Mouse (Mus musculus) adrenal gland, postnatal 4 days (tissue): ENCODE results near the gene Zfp316. TPM values are rescaled to one million over a fixed set of nuclear protein-coding genes. Genes with fewer than 3 reads are reported as not detected.

ENCODE experiments used
- DNase-seq, 2 experiments: peaks; one replicate each; pipeline ENCODE4 v3.0.0; 2021 to 2022; ENCODE audit warnings: low spot score in 2 of 2, mixed read lengths in 2 of 2
- total RNA-seq, 2 experiments: library from RNA; stranded (reverse); gene quantifications; 2 replicates each; pipeline ENCODE4 v1.2.3; 2021

Gene Zfp316
- total RNA-seq, 2 experiments from 2014 or later, result 12.3 to 14.1 TPM

DNA sequence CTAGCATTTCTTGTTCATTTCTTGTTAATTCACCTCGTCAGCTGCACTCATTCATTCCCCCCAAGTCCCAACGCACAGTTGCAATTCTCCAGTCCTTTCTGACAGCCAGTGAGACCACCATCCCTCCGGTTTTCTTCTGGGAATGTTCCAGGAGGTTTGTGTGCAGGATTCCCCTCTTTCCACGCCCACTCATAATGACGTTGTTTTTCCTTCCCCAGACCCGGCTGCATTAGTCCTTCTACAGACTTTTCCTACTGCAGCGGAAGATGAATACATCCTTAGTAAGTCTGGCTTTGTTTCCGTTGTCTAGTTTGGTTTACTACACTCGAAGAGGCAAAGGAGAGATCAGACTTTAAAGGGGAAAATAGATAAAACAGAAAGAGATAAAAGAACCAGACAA lies 33.8 kb downstream of the Zfp316 start:
- no peak for DNase-seq

DNA sequence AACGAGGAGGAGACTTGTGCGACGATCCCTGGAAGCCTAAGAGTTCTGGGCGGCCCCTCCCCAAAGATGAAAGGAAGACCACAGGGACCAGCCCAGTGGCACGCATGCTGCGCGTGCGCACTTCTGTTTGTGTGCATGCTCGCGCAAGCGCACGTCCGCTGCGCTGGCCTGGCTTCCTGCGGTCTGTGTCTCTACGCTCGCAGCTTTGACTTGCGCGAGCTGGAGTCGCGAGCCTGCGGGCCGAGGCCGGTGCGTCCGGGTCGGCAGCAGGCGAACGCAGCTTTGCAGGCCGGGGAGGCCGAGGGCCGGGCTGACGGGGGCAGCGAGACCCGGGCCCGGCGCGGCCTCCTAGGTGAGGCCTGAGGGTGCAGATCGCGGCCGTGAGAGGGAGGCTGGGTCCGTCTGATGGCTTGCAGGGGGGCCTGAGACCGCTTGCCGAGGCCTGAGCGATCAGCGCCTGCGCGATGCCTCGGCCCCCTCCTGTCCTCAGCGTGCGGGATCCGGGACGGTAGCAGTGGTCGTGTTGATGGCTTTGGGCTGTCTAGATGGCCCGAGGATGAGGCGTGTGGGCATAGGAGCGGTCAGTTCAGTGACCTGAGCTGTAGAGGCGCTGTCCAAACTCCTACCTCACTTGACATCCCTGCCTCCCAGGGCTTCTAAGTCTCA lies 34.7 kb downstream of the Zfp316 start, which contains the start of gene Zfp12:
Zfp12 (plus strand) TSS at position 136 of the 666 bp plus-strand sequence.
- DNase-seq, result peak; percentile 69 to 86

DNA sequence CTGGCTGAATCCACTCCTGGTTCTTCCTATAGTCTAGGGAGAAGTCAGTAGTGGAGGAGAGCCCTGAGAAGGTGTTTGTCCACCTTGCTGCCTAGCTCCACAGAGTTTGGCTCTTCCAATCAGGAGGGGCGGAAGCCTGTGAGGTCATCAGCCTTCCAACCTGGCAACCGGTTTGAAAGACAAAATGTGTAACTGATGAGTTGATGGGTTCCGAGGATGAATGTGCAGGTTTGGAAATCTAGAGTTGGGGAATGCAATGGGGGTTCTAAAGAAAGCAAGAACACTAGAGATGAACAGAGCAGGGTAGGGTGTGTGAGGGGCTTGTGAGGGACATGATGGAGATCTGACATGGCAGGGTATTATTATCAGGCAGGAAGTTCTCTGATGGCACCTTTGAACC lies 43.0 kb downstream of the Zfp316 start, which contains the start of gene Spdye4a:
Spdye4a (minus strand) TSS at position 101 of the 400 bp plus-strand sequence.
- no peak for DNase-seq

DNA sequence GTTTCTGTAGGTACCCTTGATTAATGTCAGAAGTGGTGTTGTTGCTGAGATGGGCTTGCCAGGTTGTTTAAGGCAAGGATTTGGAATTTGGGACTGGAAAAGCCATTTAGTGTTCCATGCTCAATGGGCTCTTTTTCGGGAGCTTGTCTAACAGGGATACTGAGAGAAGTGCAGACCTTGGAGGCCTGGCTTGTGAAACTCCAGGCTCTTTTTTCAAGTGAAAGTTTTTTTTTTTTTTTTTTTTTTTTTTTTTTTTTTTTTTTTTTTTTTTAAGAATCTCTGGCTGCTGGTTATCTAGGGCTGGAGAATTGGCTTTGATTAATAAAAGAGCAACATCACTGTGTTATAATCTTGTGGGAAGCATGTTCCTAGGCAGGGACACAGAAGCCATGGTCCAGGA lies 47.5 kb downstream of the Zfp316 start:
- DNase-seq, result no peak

DNA sequence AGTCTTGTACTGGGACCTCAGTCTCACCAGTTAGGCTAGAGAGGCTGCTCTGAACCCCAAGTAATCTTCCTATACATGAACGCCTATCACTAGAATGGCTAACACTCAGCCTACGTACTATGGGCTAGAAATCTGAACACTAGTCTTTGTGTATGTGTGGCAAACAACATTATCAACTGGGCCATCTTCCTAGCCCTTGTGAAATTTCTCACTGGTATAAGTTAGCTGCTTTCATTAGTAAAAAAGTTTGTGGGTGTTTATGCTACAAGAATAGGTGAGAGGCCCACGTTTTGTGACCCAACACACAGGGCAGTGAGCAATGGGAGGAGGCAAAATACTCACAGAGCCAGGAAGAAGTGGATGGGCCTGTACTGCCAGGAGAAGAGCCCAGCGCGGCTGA lies 48.8 kb downstream of the Zfp316 start:
- DNase-seq, result no peak

DNA sequence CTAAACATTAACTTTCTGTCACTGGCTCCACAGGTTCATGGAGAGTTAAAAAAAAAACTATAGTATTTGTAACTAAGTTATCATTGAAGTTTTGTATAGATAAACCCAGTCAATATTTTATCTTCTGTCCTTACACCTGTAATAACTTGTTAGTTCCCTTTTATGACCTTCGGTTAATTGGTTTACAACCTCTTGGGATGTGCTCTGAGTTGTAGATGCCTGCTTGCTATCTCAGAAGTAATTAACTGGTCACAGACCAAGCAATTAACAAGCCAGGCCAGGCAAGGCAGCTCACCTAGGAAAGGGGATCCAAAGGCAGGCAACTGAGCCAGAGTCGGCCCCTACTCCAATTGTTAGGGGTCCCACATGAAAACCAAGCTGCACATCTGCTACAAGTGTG lies 56.0 kb downstream of the Zfp316 start:
- no peak for DNase-seq

DNA sequence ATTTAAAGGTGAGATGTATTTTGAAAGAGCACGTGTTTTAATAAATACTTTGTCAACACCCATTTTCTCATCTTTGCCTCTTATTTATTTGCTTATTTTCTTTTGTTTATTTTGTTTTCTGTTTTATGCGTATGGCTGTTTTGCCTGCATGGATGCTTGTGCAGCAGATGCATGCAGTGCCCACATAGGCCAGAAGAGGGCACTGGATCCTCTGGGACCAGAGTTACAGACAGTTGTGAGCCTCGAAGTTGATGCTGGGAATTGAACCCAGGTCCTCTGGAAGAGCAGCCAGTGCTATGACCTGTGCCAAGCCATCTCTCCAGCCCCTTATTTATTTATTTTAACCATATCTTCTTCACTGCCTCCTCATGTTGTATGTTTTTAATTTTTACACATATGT lies 64.8 kb downstream of the Zfp316 start:
- DNase-seq, result no peak

Other genes starting within 250 kb of the Zfp316 start
- 10 to 100 TPM; 59.9 to 60.5 TPM for gene Rnf216, start 157.0 kb downstream of the Zfp316 start, total RNA-seq
- gene Olfr718-ps1, start 122.4 kb downstream of the Zfp316 start, total RNA-seq, result under 1 TPM; 0.11 to 0.17 TPM
- gene Rbak, start 89.2 kb downstream of the Zfp316 start, total RNA-seq, result 10 to 100 TPM; 24.0 to 27.5 TPM
- gene Spdye4b, start 89.0 kb downstream of the Zfp316 start, total RNA-seq, result not detected
- not detected for gene Spdye4a, start 43.1 kb downstream of the Zfp316 start, total RNA-seq
- gene Zfp12, start 34.9 kb downstream of the Zfp316 start, total RNA-seq, result 10 to 100 TPM; 24.8 to 29.1 TPM
- 1 to 10 TPM; 1.1 to 1.5 TPM for gene Zfp853, start 23.6 kb upstream of the Zfp316 start, total RNA-seq
- gene E130309D02Rik, start 45.3 kb upstream of the Zfp316 start, total RNA-seq, result 10 to 100 TPM; 29.5 to 30.9 TPM
- 10 to 100 TPM; 64.3 to 72.7 TPM for gene Zdhhc4, start 59.2 kb upstream of the Zfp316 start, total RNA-seq
- 1 to 10 TPM; 1.2 TPM for gene Grid2ip, start 87.3 kb upstream of the Zfp316 start, total RNA-seq
- gene Kdelr2, start 133.8 kb upstream of the Zfp316 start, total RNA-seq, result 100 to 1,000 TPM; 129 to 136 TPM
- gene Daglb, start 194.6 kb upstream of the Zfp316 start, total RNA-seq, result 10 to 100 TPM; 13.4 to 13.5 TPM